Mouse (Mus musculus): ENCODE results near the gene Slc9a3r2.

The Slc9a3r2 gene

GRCm38 (mm10) chr17:24636781-24637481, 13.2 kb downstream of the Slc9a3r2 start:
- no peak for DNase-seq (ENCODE audit: low spot score in 2 of 2)

- no peak for DNase-seq (ENCODE audit: low spot score in 2 of 2)
These were observed 14.4 kb downstream of the Slc9a3r2 start for GRCm38 (mm10) chr17:24635694-24636093.

- DNase-seq (ENCODE audit: low spot score in 2 of 2): no peak
These were observed 15.1 kb downstream of the Slc9a3r2 start for GRCm38 (mm10) chr17:24635024-24635423.

- DNase-seq (ENCODE audit: low spot score in 2 of 2): no peak
These were observed 16.3 kb downstream of the Slc9a3r2 start for GRCm38 (mm10) chr17:24633831-24634230.

- no peak for DNase-seq (ENCODE audit: low spot score in 2 of 2)
These were observed 17.2 kb downstream of the Slc9a3r2 start for GRCm38 (mm10) chr17:24632813-24633449.

- DNase-seq (ENCODE audit: low spot score in 2 of 2): peak; percentile 48 to 68
These were observed 17.8 kb downstream of the Slc9a3r2 start, which contains the start of the genes Tsc2 and Nthl1 for GRCm38 (mm10) chr17:24632167-24632812. Gene Tsc2 (minus strand): TSS chr17:24632630. Gene Nthl1 (plus strand): TSS chr17:24632680.

GRCm38 (mm10) chr17:24630072-24630471, 20.1 kb downstream of the Slc9a3r2 start:
- no peak for DNase-seq (ENCODE audit: low spot score in 2 of 2)

GRCm38 (mm10) chr17:24628646-24629045, 21.5 kb downstream of the Slc9a3r2 start:
- peak; percentile 57 to 74 for DNase-seq (ENCODE audit: low spot score in 2 of 2)

- DNase-seq (ENCODE audit: low spot score in 2 of 2): no peak
These were observed 24.7 kb downstream of the Slc9a3r2 start for GRCm38 (mm10) chr17:24625472-24625871.

- DNase-seq (ENCODE audit: low spot score in 2 of 2): no peak
These were observed 32.4 kb downstream of the Slc9a3r2 start for GRCm38 (mm10) chr17:24617561-24618194.

GRCm38 (mm10) chr17:24610711-24611110, 39.4 kb downstream of the Slc9a3r2 start:
- no peak for DNase-seq (ENCODE audit: low spot score in 2 of 2)

GRCm38 (mm10) chr17:24608874-24609273, 41.3 kb downstream of the Slc9a3r2 start:
- DNase-seq (ENCODE audit: low spot score in 2 of 2): no peak

GRCm38 (mm10) chr17:24608370-24608769, 41.8 kb downstream of the Slc9a3r2 start:
- DNase-seq (ENCODE audit: low spot score in 2 of 2): no peak

- no peak for DNase-seq (ENCODE audit: low spot score in 2 of 2)
These were observed 45.6 kb downstream of the Slc9a3r2 start for GRCm38 (mm10) chr17:24604557-24604956.

- DNase-seq (ENCODE audit: low spot score in 2 of 2): peak; percentile 39 to 60
These were observed 46.2 kb downstream of the Slc9a3r2 start for GRCm38 (mm10) chr17:24603961-24604360.

GRCm38 (mm10) chr17:24600502-24600901, 49.6 kb downstream of the Slc9a3r2 start:
- no peak for DNase-seq (ENCODE audit: low spot score in 2 of 2)

- DNase-seq (ENCODE audit: low spot score in 2 of 2): no peak
These were observed 52.1 kb downstream of the Slc9a3r2 start for GRCm38 (mm10) chr17:24597989-24598388.

- DNase-seq (ENCODE audit: low spot score in 2 of 2): no peak
These were observed 53.5 kb downstream of the Slc9a3r2 start for GRCm38 (mm10) chr17:24596471-24597183.

GRCm38 (mm10) chr17:24596073-24596466, 54.1 kb downstream of the Slc9a3r2 start:
- DNase-seq (ENCODE audit: low spot score in 2 of 2): no peak

- DNase-seq (ENCODE audit: low spot score in 2 of 2): no peak
These were observed 54.7 kb downstream of the Slc9a3r2 start for GRCm38 (mm10) chr17:24595126-24596072.
